Mouse (Mus musculus) kidney, embryonic 16.5 days (tissue): ENCODE measurements around the gene Mia. TPM values are rescaled to one million over a fixed set of nuclear protein-coding genes. Genes with fewer than 3 reads are reported as not detected.

Experiments used
- ATAC-seq: fragments of 200-750 bp; cut with Nextera tagmentation; 2 replicates; pipeline ENCODE4 v1.8.0; 2017; ENCODE audit warnings: moderate TSS enrichment; ENCODE audit not compliant: low FRiP score, low TSS enrichment
- H3K27ac ChIP-seq: fragments of 300-500 bp; sonication (generic); 2 replicates; pipeline ENCODE4 v1.5.1; 2014; ENCODE audit warnings: low read length
- H3K27me3 ChIP-seq: fragments of 300-500 bp; sonication (generic); 2 replicates; pipeline ENCODE4 v1.6.1; 2014; ENCODE audit warnings: low read length, control low read depth, mixed read lengths; ENCODE audit not compliant: insufficient read depth
- H3K36me3 ChIP-seq: fragments of 300-500 bp; sonication (generic); 2 replicates; pipeline ENCODE4 v1.6.1; 2014; ENCODE audit warnings: low read length, control low read depth, mixed read lengths; ENCODE audit not compliant: insufficient read depth
- H3K4me1 ChIP-seq: fragments of 300-500 bp; sonication (generic); 2 replicates; pipeline ENCODE4 v1.6.1; 2014; ENCODE audit warnings: low read length, control low read depth, mixed read lengths; ENCODE audit not compliant: insufficient read depth
- H3K4me2 ChIP-seq: fragments of 300-500 bp; sonication (generic); replicated peaks from 2 replicates; pipeline ENCODE4 v1.6.1; 2014; ENCODE audit warnings: low read depth, low read length
- H3K4me3 ChIP-seq: fragments of 300-500 bp; sonication (generic); 2 replicates; pipeline ENCODE4 v1.5.1; 2014; ENCODE audit warnings: mild to moderate bottlenecking, low read length
- H3K9ac ChIP-seq: fragments of 300-500 bp; sonication (generic); replicated peaks from 2 replicates; pipeline ENCODE4 v1.6.1; 2014; ENCODE audit warnings: low read length
- H3K9me3 ChIP-seq: fragments of 300-500 bp; sonication (generic); 2 replicates; pipeline ENCODE4 v1.6.1; 2016; ENCODE audit warnings: low read length, control low read depth
- WGBS: fragments of 180-500 bp; shearing (Covaris S2); extraction: QIAGEN DNeasy Blood & Tissue Kit; methylation state at CpG from one replicate; pipeline ENCODE4 v1.1.7; 2014; 5-methylcytosine and 5-hydroxymethylcytosine counted together
- polyA plus RNA-seq: library from polyadenylated mRNA; unstranded; fragments of >200 nt; fragmentation: Nextera tagmentation; extraction: Ambion mirVana; gene quantifications from 2 replicates; pipeline ENCODE4 v1.2.1, GENCODE M21; 2015

Gene Mia
- polyA plus RNA-seq, 1 experiment from 2014 or later, result 22.3 TPM

DNA sequence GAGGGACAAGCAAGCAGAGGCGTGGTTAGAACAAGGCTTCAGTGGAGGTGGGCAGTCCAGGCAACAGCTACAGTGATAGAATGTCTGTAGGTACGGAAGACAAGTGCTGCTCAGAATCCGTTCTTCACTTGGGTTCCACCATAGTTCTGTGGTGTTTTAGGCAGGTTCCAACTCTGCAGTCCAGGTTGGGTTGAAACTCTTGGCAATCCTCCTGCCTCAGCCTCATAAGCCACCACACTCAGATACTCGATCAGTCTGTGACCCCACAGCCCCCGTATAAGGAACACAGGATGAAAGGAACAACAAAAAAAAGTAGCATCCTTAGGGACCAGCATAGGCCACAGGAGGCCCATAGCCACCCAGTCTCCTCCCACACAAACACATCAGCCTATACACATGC is 11.5 kb upstream of the Mia start:
- WGBS, result 93% methylated on average over 5 of the region's 5 CpGs
- Histone ChIP-seq H3K4me3 (no peak overlapping the region), H3K9ac (no peak overlapping the region), H3K9me3 (0 out of 2 replicates have a peak, but pooled peaks cover 3% of the 10 kb centered on the region), H3K36me3 (peaks cover 68% of the 10 kb centered on the region), H3K27me3 (no peaks in the 10 kb centered on the region), H3K4me1 (peaks cover 17% of the 10 kb centered on the region), H3K27ac (no peak overlapping the region), H3K4me2 (no peak overlapping the region)
- ATAC-seq, result no peak

DNA sequence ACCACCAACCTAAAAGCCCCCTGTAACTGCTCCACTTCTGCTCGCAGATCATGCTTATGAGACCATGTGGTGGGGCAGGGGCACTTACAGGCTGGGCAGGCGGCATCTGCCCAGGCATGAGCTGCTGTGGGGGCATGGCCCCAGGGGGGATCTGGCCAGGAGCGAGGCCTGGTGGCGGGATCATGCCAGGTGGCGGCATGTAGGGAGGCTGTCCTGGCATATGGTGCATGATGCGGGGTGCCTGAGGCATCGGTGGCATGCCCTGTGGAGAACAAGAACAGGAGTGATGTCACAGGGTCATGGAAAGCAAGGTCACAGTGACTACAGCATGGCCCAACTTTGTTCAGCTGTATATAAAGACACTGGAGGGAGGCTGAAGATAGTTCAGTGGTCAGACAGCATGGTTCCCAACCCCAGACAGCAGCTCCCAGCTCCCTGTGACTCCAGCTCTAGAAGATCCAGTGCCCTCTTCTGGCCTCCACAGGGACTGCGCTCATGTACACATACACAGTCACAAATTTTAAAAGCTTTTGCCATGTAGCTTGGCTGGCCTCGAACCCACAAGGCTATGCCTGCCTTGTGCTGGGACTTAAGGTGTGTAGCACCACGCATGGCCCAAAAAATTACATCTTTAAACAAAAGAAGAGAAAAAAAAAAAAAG is 8.4 kb upstream of the Mia start:
- 97% methylated on average over 10 of the region's 10 CpGs for WGBS

DNA sequence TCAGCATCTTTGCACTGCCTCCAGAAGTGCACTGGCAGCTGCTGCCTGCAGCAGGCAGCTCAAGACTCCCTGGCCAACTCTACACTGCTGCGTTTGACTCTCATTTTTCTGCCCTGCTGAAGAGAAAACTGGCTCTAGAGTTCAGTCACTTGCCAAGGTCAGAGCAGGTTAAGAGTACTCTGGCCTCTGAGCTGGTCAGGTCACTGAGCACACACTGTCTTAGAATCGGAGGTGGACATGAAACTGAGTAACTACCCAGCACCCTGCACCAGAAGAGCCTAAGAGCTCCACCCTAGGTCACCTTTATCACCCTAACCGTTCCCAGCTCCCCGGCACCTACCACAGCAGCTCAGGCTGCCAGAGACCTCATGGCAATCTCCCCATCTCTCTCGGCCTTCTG is 5.0 kb upstream of the Mia start:
- H3K27me3 ChIP-seq, result no peaks in the 10 kb centered on the region
- 0 out of 2 replicates have a peak, but pooled peaks cover 6% of the 10 kb centered on the region for H3K9me3 ChIP-seq
- no peak for ATAC-seq
- H3K27ac ChIP-seq, result no peak overlapping the region
- WGBS, result 93% methylated on average over 5 of the region's 5 CpGs
- H3K9ac ChIP-seq, result no peak overlapping the region
- H3K4me3 ChIP-seq, result no peak overlapping the region
- H3K36me3 ChIP-seq, result peaks cover 69% of the 10 kb centered on the region
- no peak overlapping the region for H3K4me2 ChIP-seq
- no peaks in the 10 kb centered on the region for H3K4me1 ChIP-seq

More for the DNA sequence above, 8.4 kb upstream of the Mia start:
- Histone ChIP-seq H3K36me3 (peaks cover 91% of the 10 kb centered on the region), H3K27me3 (no peaks in the 10 kb centered on the region), H3K4me2 (no peak overlapping the region), H3K9ac (no peak overlapping the region), H3K27ac (no peak overlapping the region), H3K4me1 (peaks cover 9% of the 10 kb centered on the region), H3K4me3 (no peak overlapping the region), H3K9me3 (0 out of 2 replicates have a peak, but pooled peaks cover 6% of the 10 kb centered on the region)
- no peak for ATAC-seq

DNA sequence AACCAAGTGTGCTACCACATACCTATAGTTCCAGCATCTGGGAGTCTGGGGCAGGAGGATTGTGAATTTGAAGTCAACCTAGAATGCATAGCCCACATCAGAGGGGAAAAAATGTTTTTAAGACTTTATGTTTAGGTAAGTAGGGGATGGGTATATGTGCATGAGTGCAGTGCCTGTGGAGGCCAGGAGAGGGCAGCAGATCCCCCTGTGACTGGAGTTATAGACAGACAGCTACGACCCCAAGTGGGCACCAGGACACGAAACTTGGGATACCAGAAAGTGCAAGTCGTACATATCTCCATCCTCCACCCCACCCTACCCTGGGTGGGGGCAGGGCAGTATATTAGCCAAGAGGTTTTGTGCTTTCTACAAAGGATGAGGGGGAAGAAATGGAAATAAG is 4.0 kb upstream of the Mia start:
- Histone ChIP-seq H3K36me3 (peaks cover 59% of the 10 kb centered on the region), H3K4me1 (no peaks in the 10 kb centered on the region), H3K4me3 (no peak overlapping the region), H3K9me3 (0 out of 2 replicates have a peak, but pooled peaks cover 6% of the 10 kb centered on the region), H3K9ac (no peak overlapping the region), H3K27me3 (no peaks in the 10 kb centered on the region), H3K4me2 (no peak overlapping the region), H3K27ac (no peak overlapping the region)
- 71% methylated on average over 3 of the region's 3 CpGs for WGBS
- ATAC-seq, result no peak

DNA sequence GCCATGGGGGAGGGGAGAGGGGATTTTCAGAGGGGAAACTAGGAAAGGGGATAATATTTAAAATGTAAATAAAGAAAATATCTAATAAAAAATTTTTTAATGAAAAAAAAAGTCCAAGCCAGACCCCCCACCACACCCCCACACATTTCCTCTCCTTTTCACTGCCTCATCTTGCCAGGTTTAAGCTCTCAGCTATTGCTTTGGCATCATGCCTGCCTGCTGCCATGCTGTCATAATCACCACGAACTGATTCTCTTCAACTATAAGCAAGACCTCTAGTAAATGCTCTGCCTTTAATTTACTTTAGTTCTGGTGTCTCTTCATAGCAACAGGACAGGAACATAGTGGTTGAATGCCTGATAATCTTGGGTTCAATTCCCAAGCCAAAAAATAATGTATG is 1.5 kb upstream of the Mia start:
- Histone ChIP-seq H3K36me3 (peaks cover 34% of the 10 kb centered on the region), H3K9me3 (0 out of 2 replicates have a peak, but pooled peaks cover 3% of the 10 kb centered on the region), H3K9ac (no peak overlapping the region), H3K27ac (no peak overlapping the region), H3K4me3 (no peak overlapping the region), H3K4me1 (peaks cover 14% of the 10 kb centered on the region), H3K4me2 (no peak overlapping the region), H3K27me3 (no peaks in the 10 kb centered on the region)
- no peak for ATAC-seq
- WGBS, result 97% methylated on average over 1 of the region's 1 CpGs

DNA sequence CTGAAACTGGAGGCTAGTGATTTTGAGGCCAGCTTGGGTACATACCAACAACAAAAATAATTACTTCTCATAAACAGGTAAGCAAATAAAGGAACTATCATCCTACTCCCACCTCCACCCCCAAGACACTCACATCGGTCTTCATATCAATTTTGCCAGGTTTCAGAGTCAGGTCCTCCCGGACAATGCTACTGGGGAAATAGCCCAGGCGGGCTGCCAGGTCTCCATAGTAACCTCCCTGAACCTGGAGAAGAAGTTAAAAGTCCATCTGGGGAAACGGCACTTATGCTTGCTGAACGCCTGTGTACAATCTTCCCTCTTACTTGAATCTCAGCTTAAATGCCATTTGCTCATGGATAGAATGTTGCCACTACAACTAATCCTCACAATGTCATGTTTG is 921 bp downstream of the Mia start:
- Histone ChIP-seq H3K27ac (peak overlapping the region; percentile 79; the same call in 1 of the 2 replicates), H3K4me2 (peak overlapping the region; percentile 57), H3K9ac (no peak overlapping the region; the same call in 1 of the 2 replicates), H3K4me3 (no peak overlapping the region), H3K9me3 (0 out of 2 replicates have a peak, but pooled peaks cover 1% of the 10 kb centered on the region), H3K36me3 (peaks cover 10% of the 10 kb centered on the region), H3K4me1 (peaks cover 15% of the 10 kb centered on the region), H3K27me3 (no peaks in the 10 kb centered on the region)
- no peak for ATAC-seq
- 50% methylated on average over 5 of the region's 5 CpGs for WGBS

DNA sequence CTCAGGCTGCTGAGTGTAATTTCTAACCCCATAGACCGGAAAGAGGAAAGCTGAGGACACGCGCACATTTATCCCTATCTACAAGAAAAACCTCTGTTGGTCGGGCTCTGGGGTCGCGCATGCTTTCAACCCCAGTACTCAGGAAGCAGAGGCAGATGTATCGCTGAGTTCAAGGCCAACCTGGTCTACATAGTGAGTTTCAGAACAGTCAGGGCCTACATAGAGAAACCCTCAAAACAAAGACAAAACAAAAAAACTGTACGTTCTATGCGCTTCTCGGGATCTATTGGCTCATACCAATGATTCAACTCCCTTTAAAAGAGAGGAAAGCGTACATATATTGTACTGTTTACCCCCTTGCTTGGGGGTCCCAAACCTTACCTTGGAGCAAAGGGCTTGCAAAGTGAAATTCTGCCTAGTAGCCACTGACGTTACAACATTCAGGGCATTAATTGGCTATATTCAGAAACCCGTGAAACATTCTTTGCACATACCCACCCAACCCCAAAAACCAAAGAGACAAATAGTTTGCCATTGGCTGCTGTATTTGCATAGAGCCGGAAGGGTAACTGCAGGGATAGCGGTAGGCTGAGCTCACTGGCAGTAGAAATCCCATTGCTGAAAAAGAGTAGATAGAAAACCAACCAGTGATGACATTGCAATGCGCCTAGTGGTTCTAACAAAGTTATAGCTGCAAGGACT is 1.6 kb downstream of the Mia start:
- peak overlapping the region; percentile 57 for H3K9ac ChIP-seq
- H3K9me3 ChIP-seq, result no peaks in the 10 kb centered on the region
- peaks cover 8% of the 10 kb centered on the region; the same call in 1 of the 2 replicates for H3K36me3 ChIP-seq
- H3K27ac ChIP-seq, result peak overlapping the region; percentile 79
- no peaks in the 10 kb centered on the region for H3K27me3 ChIP-seq
- H3K4me1 ChIP-seq, result peaks cover 15% of the 10 kb centered on the region
- no peak for ATAC-seq
- 46% methylated on average over 16 of the region's 16 CpGs for WGBS
- peak overlapping the region; percentile 86 for H3K4me3 ChIP-seq
- peak overlapping the region; percentile 57 for H3K4me2 ChIP-seq

DNA sequence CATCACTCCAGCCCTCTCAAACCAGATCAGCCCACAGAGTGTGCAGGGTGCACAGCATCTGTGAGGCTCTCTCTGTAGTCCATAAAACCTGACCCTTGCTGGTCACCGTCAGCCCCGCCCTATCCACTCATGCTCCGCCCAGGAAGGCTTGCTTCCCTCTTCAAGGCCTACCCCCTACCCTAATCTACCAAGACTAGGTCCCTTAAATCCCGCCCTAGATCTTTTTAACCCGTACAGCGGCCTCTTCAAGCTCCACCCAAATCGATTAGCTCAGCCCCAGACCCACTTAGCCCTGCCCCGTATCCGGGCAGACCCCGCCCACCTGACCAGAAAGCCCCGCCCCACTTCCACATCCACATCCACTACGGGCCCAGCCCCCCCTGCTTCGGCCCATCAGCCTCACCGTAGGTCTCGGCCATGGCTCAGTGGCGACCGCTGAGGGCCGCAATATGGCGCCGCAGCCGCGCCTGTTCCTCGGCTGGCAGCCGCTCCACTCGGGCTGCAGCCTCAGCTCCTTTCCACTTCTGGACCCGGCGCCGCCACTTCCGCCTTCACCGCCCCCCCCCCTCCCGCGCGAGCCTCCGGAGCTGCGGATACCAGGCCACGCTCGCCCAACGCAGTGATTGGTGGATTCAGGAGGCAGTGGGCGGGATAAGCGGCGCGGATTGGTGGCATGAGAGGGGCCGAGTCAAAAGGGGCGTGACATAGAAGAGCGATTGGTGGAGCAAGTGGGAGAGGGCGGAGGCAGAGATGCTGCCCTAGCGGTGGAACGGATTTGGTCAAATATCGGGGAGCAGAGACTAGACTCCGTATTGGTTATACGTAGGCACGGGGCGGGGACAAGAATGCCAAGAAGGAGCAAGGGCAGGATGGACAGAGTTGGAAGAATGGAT is 2.4 kb downstream of the Mia start, which contains the start of gene Rab4b:
Gene Rab4b, minus strand, starts transcription at position 573 of the 893 bp plus-strand sequence.
- Histone ChIP-seq H3K9me3 (no peaks in the 10 kb centered on the region), H3K27me3 (no peaks in the 10 kb centered on the region), H3K9ac (peak within 1 kb of the TSS; percentile 75), H3K4me3 (peak within 1 kb of the TSS; percentile 86), H3K4me1 (peaks cover 15% of the 10 kb centered on the region), H3K27ac (peak within 1 kb of the TSS; percentile 97), H3K36me3 (peaks cover 7% of the 10 kb centered on the region; the same call in 1 of the 2 replicates), H3K4me2 (peak within 1 kb of the TSS; percentile 61)
- peak; percentile 97 for ATAC-seq
- WGBS, result under 1% methylated on average over 49 of the region's 53 CpGs

DNA sequence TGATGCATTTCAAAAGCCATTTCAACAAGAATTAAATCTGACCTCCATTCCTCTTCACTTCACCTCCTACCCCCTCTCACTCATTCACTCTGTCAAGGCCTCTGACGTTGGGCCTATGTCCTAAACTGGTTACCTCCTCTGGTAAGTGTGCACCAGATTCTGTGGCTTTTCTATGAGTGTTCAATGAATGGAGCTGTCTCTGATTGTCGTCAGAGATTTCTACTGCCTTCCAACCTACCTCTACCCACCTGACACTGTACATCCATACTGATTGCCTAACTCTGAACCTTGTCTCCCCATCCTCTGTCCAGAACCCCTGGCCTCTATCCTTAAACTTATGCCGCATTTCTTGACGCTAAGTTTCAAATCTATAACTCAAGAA is 3.0 kb downstream of the Mia start:
- H3K27me3 ChIP-seq, result no peaks in the 10 kb centered on the region
- peak overlapping the region; percentile 86 for H3K4me3 ChIP-seq
- H3K27ac ChIP-seq, result peak overlapping the region; percentile 97
- peaks cover 8% of the 10 kb centered on the region; the same call in 1 of the 2 replicates for H3K36me3 ChIP-seq
- WGBS, result 15% methylated on average over 4 of the region's 4 CpGs
- H3K9me3 ChIP-seq, result no peaks in the 10 kb centered on the region
- H3K9ac ChIP-seq, result peak overlapping the region; percentile 75
- peak; percentile 20; the same call in 1 of the 2 replicates for ATAC-seq
- H3K4me2 ChIP-seq, result peak overlapping the region; percentile 61
- H3K4me1 ChIP-seq, result peaks cover 15% of the 10 kb centered on the region
